Comparison of ENCODE assay signal across 9 mouse cellular contexts in genomic region chr5:81021864-81022305, GRCm38 (mm10). TPM values are rescaled to one million over a fixed set of nuclear protein-coding genes. Genes with fewer than 3 reads are reported as not detected.
DNase-seq lines count a peak whose midpoint lies in the region; ATAC-seq and TF ChIP-seq lines count a peak whose summit lies in the region.
"Had no signal": no experiment of that assay in that cellular context is flagged by ENCODE, and none has a peak within 500 bp of the region (broad histone marks: within the 10 kb centered on the region; RNA-seq: fewer than 3 reads in every experiment).

No protein-coding gene starts in this region.

- no peaks in the 10 kb centered on the region for H3K4me1 ChIP-seq in erythroblast, embryonic 14.5 days (ENCODE audit: control insufficient read depth)
- peaks cover 36% of the 10 kb centered on the region for H3K4me1 ChIP-seq in embryonic facial prominence, embryonic 10.5 days
- peaks cover 32% of the 10 kb centered on the region for H3K4me1 ChIP-seq in hindbrain, embryonic 10.5 days (replicated peaks)
- peaks cover 10% of the 10 kb centered on the region; the same call in 1 of the 2 replicates for H3K4me1 ChIP-seq in limb, embryonic 14.5 days (ENCODE audit: control insufficient read depth, insufficient read depth, low read length)
- peaks cover 15% of the 10 kb centered on the region for H3K4me1 ChIP-seq in neural tube, embryonic 12.5 days
- no peaks in the 10 kb centered on the region for H3K4me1 ChIP-seq in thymus, adult 2 months (replicated peaks; ENCODE audit: control insufficient read depth, insufficient read depth, low read length)

- peaks cover 61% of the 10 kb centered on the region for H3K27me3 ChIP-seq in erythroblast, embryonic 14.5 days (ENCODE audit: control insufficient read depth)
- no peaks in the 10 kb centered on the region for H3K27me3 ChIP-seq in C2C12 (ENCODE audit: control insufficient read depth, insufficient read depth, insufficient read length)
- peaks cover 44% of the 10 kb centered on the region for H3K27me3 ChIP-seq in embryonic facial prominence, embryonic 10.5 days (replicated peaks; ENCODE audit: low read depth, poor library complexity, severe bottlenecking)
- H3K27me3 ChIP-seq in hindbrain, embryonic 10.5 days (ENCODE audit: insufficient read depth, poor library complexity, severe bottlenecking): no peaks in the 10 kb centered on the region; the same call in 1 of the 2 replicates
- H3K27me3 ChIP-seq in limb, embryonic 14.5 days (ENCODE audit: control insufficient read depth, insufficient read depth, low read length): no peaks in the 10 kb centered on the region
- H3K27me3 ChIP-seq in neural tube, embryonic 12.5 days (replicated peaks): no peaks in the 10 kb centered on the region
- H3K27me3 ChIP-seq in thymus, adult 2 months (ENCODE audit: control insufficient read depth, insufficient read depth, low read length): no peaks in the 10 kb centered on the region; the same call in 1 of the 2 replicates
- H3K27me3 ChIP-seq: CH12.LX had no signal

- peak overlapping the region; percentile 73 for H3ac ChIP-seq in C2C12 (ENCODE audit: control insufficient read depth, insufficient read length, low read depth)

- no peak for ATAC-seq in erythroblast, adult 5-6 weeks (replicated peaks; ENCODE audit: low FRiP score, poor library complexity, severe bottlenecking)
- no peak for ATAC-seq in limb, embryonic 14.5 days (ENCODE audit: low FRiP score, low read depth)
- no peak for ATAC-seq in neural tube, embryonic 12.5 days (ENCODE audit: low FRiP score, low read depth)

- peaks cover 60% of the 10 kb centered on the region for H3K79me3 ChIP-seq in C2C12 (ENCODE audit: low read depth)

- peak overlapping the region; percentile 23 for H3K4me3 ChIP-seq in erythroblast, embryonic 14.5 days (replicated peaks)
- peak overlapping the region; percentile 85 for H3K4me3 ChIP-seq in C2C12 (ENCODE audit: insufficient read depth, poor library complexity, severe bottlenecking)
- H3K4me3 ChIP-seq in embryonic facial prominence, embryonic 10.5 days: peak overlapping the region; percentile 83
- peak overlapping the region; percentile 81 for H3K4me3 ChIP-seq in hindbrain, embryonic 10.5 days
- H3K4me3 ChIP-seq in limb, embryonic 14.5 days (replicated peaks; ENCODE audit: low read length): peak overlapping the region; percentile 73
- H3K4me3 ChIP-seq in neural tube, embryonic 12.5 days: peak overlapping the region; percentile 82
- no peak overlapping the region for H3K4me3 ChIP-seq in thymus, adult 2 months (ENCODE audit: control insufficient read depth, insufficient read depth, low read length)

- TF ChIP-seq POLR2A in limb, embryonic 14.5 days (IDR thresholded peaks at IDR 0.05; ENCODE audit: borderline replicate concordance, extremely low read depth, insufficient read depth, insufficient read length): no peak
- no peak for TF ChIP-seq POLR2A in thymus, adult 2 months (IDR thresholded peaks at IDR 0.05; ENCODE audit: control insufficient read depth, extremely low read depth, insufficient read depth, low read length, poor library complexity)

- peak overlapping the region; percentile 96 for H3K27ac ChIP-seq in embryonic facial prominence, embryonic 10.5 days (replicated peaks)
- peak overlapping the region; percentile 99 for H3K27ac ChIP-seq in hindbrain, embryonic 10.5 days
- peak overlapping the region; percentile 94 for H3K27ac ChIP-seq in limb, embryonic 14.5 days (replicated peaks; ENCODE audit: low read depth, low read length)
- H3K27ac ChIP-seq in neural tube, embryonic 12.5 days: peak overlapping the region; percentile 98; the same call in 1 of the 2 replicates
- no peak overlapping the region for H3K27ac ChIP-seq in thymus, adult 2 months (ENCODE audit: control insufficient read depth, insufficient read depth, low read length)

- peaks cover 62% of the 10 kb centered on the region for H3K79me2 ChIP-seq in C2C12 (ENCODE audit: control insufficient read depth, insufficient read depth)

- no peaks in the 10 kb centered on the region for H3K9me3 ChIP-seq in erythroblast, embryonic 14.5 days (ENCODE audit: control insufficient read depth, low read length)
- no peaks in the 10 kb centered on the region for H3K9me3 ChIP-seq in embryonic facial prominence, embryonic 10.5 days
- H3K9me3 ChIP-seq in hindbrain, embryonic 10.5 days: no peaks in the 10 kb centered on the region
- H3K9me3 ChIP-seq in limb, embryonic 14.5 days (ENCODE audit: control insufficient read depth, low read length): no peaks in the 10 kb centered on the region
- no peaks in the 10 kb centered on the region for H3K9me3 ChIP-seq in neural tube, embryonic 12.5 days

- H3K4me2 ChIP-seq in limb, embryonic 14.5 days (replicated peaks; ENCODE audit: low read depth, low read length, severe bottlenecking): peak overlapping the region; percentile 91
- H3K4me2 ChIP-seq in neural tube, embryonic 12.5 days (replicated peaks): peak overlapping the region; percentile 96

- peak; percentile 62 for DNase-seq in embryonic facial prominence, embryonic 10.5 days (ENCODE audit: low spot score)
- no peak for DNase-seq in hindbrain, embryonic 10.5 days (ENCODE audit: low spot score)
- DNase-seq in limb, embryonic 14.5 days (ENCODE audit: low spot score): no peak
- DNase-seq in thymus, adult 2 months: no peak

- H3K9ac ChIP-seq in limb, embryonic 14.5 days (ENCODE audit: low read depth, low read length, severe bottlenecking): peak overlapping the region; percentile 89
- peak overlapping the region; percentile 95 for H3K9ac ChIP-seq in neural tube, embryonic 12.5 days

- no peak for TF ChIP-seq CTCF in C2C12 (IDR thresholded peaks at IDR 0.05; ENCODE audit: control insufficient read depth, insufficient read depth, insufficient read length)
- TF ChIP-seq CTCF in thymus, adult 2 months (IDR thresholded peaks at IDR 0.05; ENCODE audit: borderline replicate concordance, control insufficient read depth, extremely low read depth, insufficient read depth, low read length, poor library complexity): no peak

- H3K36me3 ChIP-seq in erythroblast, embryonic 14.5 days (ENCODE audit: control insufficient read depth): no peaks in the 10 kb centered on the region
- H3K36me3 ChIP-seq in C2C12 (ENCODE audit: control insufficient read depth, insufficient read depth): no peaks in the 10 kb centered on the region
- H3K36me3 ChIP-seq in embryonic facial prominence, embryonic 10.5 days (replicated peaks): no peaks in the 10 kb centered on the region
- no peaks in the 10 kb centered on the region for H3K36me3 ChIP-seq in hindbrain, embryonic 10.5 days
- no peaks in the 10 kb centered on the region for H3K36me3 ChIP-seq in limb, embryonic 14.5 days (ENCODE audit: control insufficient read depth, insufficient read depth, low read length)
- no peaks in the 10 kb centered on the region for H3K36me3 ChIP-seq in neural tube, embryonic 12.5 days
- no peaks in the 10 kb centered on the region for H3K36me3 ChIP-seq in thymus, adult 2 months (ENCODE audit: control insufficient read depth, insufficient read depth, low read length)

- WGBS in embryonic facial prominence, embryonic 10.5 days: under 1% methylated on average over 21 of the region's 21 CpGs
- 2% methylated on average over 21 of the region's 21 CpGs for WGBS in hindbrain, embryonic 10.5 days
- WGBS in limb, embryonic 14.5 days: under 1% methylated on average over 21 of the region's 21 CpGs
- under 1% methylated on average over 21 of the region's 21 CpGs for WGBS in neural tube, embryonic 12.5 days
- 8% methylated on average over 21 of the region's 21 CpGs for WGBS in thymus, adult 2 months

TF ChIP-seq in C2C12, 6 proteins besides CTCF, POLR2A, EP300 and RAD21:
- no peak for TF ChIP-seq MAX (IDR thresholded peaks at IDR 0.05)
- no peak for TF ChIP-seq MYOG (IDR thresholded peaks at IDR 0.05; ENCODE audit: control insufficient read depth, extremely low read depth, insufficient read length)
- no peak for TF ChIP-seq MYOD1 (IDR thresholded peaks at IDR 0.05; ENCODE audit: control insufficient read depth, insufficient read length, low read depth)
- TF ChIP-seq FOSL1 (IDR thresholded peaks at IDR 0.05; ENCODE audit: insufficient read depth, low read length, poor library complexity, severe bottlenecking): no peak
- TF ChIP-seq CEBPB (IDR thresholded peaks at IDR 0.05; ENCODE audit: low read depth): no peak
- no peak for TF ChIP-seq USF1 (IDR thresholded peaks at IDR 0.05; ENCODE audit: low read depth)

RNA-seq across cellular contexts. Expression of gene Adgrl3, which starts 1.9 kb away (rescaled TPM):
- polyA plus RNA-seq in erythroblast, embryonic 14.5 days (2012): not detected in 2 replicates
- not detected in 2 replicates for total RNA-seq in erythroblast, adult 5-6 weeks (2015; ENCODE audit: low replicate concordance)
- 0.84 TPM in 1 of 2 replicates, not detected in the other for total RNA-seq in erythroblast, adult 5-6 weeks (2017; ENCODE audit: low replicate concordance)
- polyA plus RNA-seq in C2C12 (2012; fragmentation: generic; extraction: Trizol): 9.8 TPM
- 11.2 and 11.9 TPM in 2 replicates for polyA plus RNA-seq in embryonic facial prominence, embryonic 10.5 days (2016; fragmentation: Nextera tagmentation; extraction: Ambion mirVana)
- polyA plus RNA-seq in hindbrain, embryonic 10.5 days (2016; fragmentation: Nextera tagmentation; extraction: Ambion mirVana): 16.0 and 23.3 TPM in 2 replicates
- 37.6 and 53.3 TPM in 2 replicates for polyA plus RNA-seq in limb, embryonic 14.5 days (2012; rRNA removed)
- 41.1 and 55.3 TPM in 2 replicates for polyA plus RNA-seq in limb, embryonic 14.5 days (2014; fragmentation: Nextera tagmentation; extraction: Ambion mirVana)
- polyA plus RNA-seq in neural tube, embryonic 12.5 days (2016; fragmentation: Nextera tagmentation; extraction: Ambion mirVana): 38.2 and 40.0 TPM in 2 replicates
- polyA plus RNA-seq in thymus, adult 2 months (2012; rRNA removed): 0.59 and 0.62 TPM in 2 replicates
